Comparison of ENCODE assay signal across 9 mouse cellular contexts in the genomic region with DNA sequence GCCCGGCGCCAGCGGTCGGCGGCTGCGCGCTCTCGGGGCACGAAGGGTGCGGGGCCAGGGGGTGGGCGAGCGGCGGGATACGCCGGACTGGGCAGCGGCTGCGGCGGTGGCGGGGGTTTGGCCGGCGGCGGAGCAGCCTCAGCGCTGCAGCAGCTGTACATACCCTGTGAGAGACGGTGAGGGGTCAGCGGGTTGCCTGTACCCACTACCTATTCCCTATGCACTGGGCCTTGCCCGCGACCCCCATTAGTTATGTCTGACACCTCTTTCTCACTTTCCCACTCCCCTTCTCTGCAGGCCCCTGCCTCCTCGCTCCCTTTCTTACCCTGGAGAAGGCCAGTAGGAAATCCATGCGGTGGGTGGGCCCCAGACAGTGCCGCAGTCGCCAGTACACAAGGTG. TPM values are rescaled to one million over a fixed set of nuclear protein-coding genes. Genes with fewer than 3 reads are reported as not detected.
DNase-seq lines count a peak whose midpoint lies in the region; ATAC-seq and TF ChIP-seq lines count a peak whose summit lies in the region.
"Had no signal": no experiment of that assay in that cellular context is flagged by ENCODE, and none has a peak within 500 bp of the region (broad histone marks: within the 10 kb centered on the region; RNA-seq: fewer than 3 reads in every experiment).

No protein-coding gene starts in this region.

- H3K9ac ChIP-seq in heart, embryonic 12.5 days, result peak overlapping the region; percentile 35; the same call in 1 of the 2 replicates
- H3K9ac ChIP-seq in hindbrain, embryonic 14.5 days, result peak overlapping the region; percentile 34; the same call in 1 of the 2 replicates
- peak overlapping the region; percentile 32; the same call in 1 of the 2 replicates for H3K9ac ChIP-seq in midbrain, embryonic 13.5 days (replicated peaks)

- ATAC-seq in heart, embryonic 12.5 days (ENCODE audit: insufficient number of reproducible peaks, low FRiP score), result no peak
- ATAC-seq in G1E (ENCODE audit: extremely low read depth, insufficient number of reproducible peaks, low FRiP score, poor library complexity, severe bottlenecking), result no peak
- no peak for ATAC-seq in hindbrain, embryonic 14.5 days (ENCODE audit: low FRiP score)
- ATAC-seq in midbrain, embryonic 13.5 days, result no peak

- 2% methylated on average over 26 of the region's 31 CpGs for WGBS in heart, embryonic 12.5 days
- 4% methylated on average over 13 of the region's 31 CpGs for WGBS in hindbrain, embryonic 14.5 days
- WGBS in midbrain, embryonic 13.5 days, result 3% methylated on average over 31 of the region's 31 CpGs

- no peak overlapping the region for H3K27ac ChIP-seq in heart, embryonic 12.5 days (ENCODE audit: poor library complexity, severe bottlenecking)
- H3K27ac ChIP-seq in hindbrain, embryonic 14.5 days, result no peak overlapping the region
- H3K27ac ChIP-seq in midbrain, embryonic 13.5 days, result no peak overlapping the region
- H3K27ac ChIP-seq: macrophage had no signal

- H3K4me3 ChIP-seq in heart, embryonic 12.5 days, result peak overlapping the region; percentile 52
- peak overlapping the region; percentile 13; the same call in 1 of the 2 replicates for H3K4me3 ChIP-seq in G1E (ENCODE audit: low read depth, low read length)
- peak overlapping the region; percentile 32 for H3K4me3 ChIP-seq in hindbrain, embryonic 14.5 days (replicated peaks; ENCODE audit: low read length)
- H3K4me3 ChIP-seq in midbrain, embryonic 13.5 days (replicated peaks), result peak overlapping the region; percentile 31

- H3K9me3 ChIP-seq in heart, embryonic 12.5 days (replicated peaks), result peaks cover 7% of the 10 kb centered on the region; the same call in 1 of the 2 replicates
- H3K9me3 ChIP-seq in G1E (replicated peaks), result peaks cover 27% of the 10 kb centered on the region
- no peaks in the 10 kb centered on the region for H3K9me3 ChIP-seq in hindbrain, embryonic 14.5 days (ENCODE audit: control insufficient read depth, low read length)
- H3K9me3 ChIP-seq in midbrain, embryonic 13.5 days, result no peaks in the 10 kb centered on the region

- TF ChIP-seq CTCF in G1E (IDR thresholded peaks at IDR 0.05; ENCODE audit: low read depth, low read length), result no peak

- peaks cover 22% of the 10 kb centered on the region for H3K4me1 ChIP-seq in heart, embryonic 12.5 days (replicated peaks)
- H3K4me1 ChIP-seq in G1E (ENCODE audit: insufficient read depth, low read depth, low read length), result peaks cover 25% of the 10 kb centered on the region
- H3K4me1 ChIP-seq in hindbrain, embryonic 14.5 days (replicated peaks; ENCODE audit: control insufficient read depth, insufficient read depth, low read length), result peaks cover 18% of the 10 kb centered on the region
- peaks cover 35% of the 10 kb centered on the region for H3K4me1 ChIP-seq in midbrain, embryonic 13.5 days (replicated peaks)

- intact Hi-C loops in heart, postnatal 25 days (cut with DNase I), result no loop called here

- H3K36me3 ChIP-seq in heart, embryonic 12.5 days, result peaks cover 4% of the 10 kb centered on the region; the same call in 1 of the 2 replicates
- peaks cover 12% of the 10 kb centered on the region for H3K36me3 ChIP-seq in G1E (replicated peaks)
- H3K36me3 ChIP-seq in hindbrain, embryonic 14.5 days (replicated peaks; ENCODE audit: control insufficient read depth, insufficient read depth), result peaks cover 11% of the 10 kb centered on the region
- H3K36me3 ChIP-seq in midbrain, embryonic 13.5 days, result peaks cover 6% of the 10 kb centered on the region; the same call in 1 of the 2 replicates

- peak overlapping the region; percentile 69 for H3K4me2 ChIP-seq in heart, embryonic 12.5 days
- H3K4me2 ChIP-seq in hindbrain, embryonic 14.5 days (replicated peaks), result peak overlapping the region; percentile 41
- H3K4me2 ChIP-seq in midbrain, embryonic 13.5 days (replicated peaks), result peak overlapping the region; percentile 49

- peaks cover 61% of the 10 kb centered on the region for H3K27me3 ChIP-seq in heart, embryonic 12.5 days (replicated peaks)
- H3K27me3 ChIP-seq in G1E (ENCODE audit: insufficient read depth, low read length), result peaks cover 2% of the 10 kb centered on the region; the same call in 1 of the 2 replicates
- peaks cover 51% of the 10 kb centered on the region for H3K27me3 ChIP-seq in hindbrain, embryonic 14.5 days (ENCODE audit: control insufficient read depth, insufficient read depth, low read length)
- H3K27me3 ChIP-seq in midbrain, embryonic 13.5 days, result peaks cover 64% of the 10 kb centered on the region

- DNase-seq in heart, postnatal 25 days (ENCODE audit: low spot score), result no peak
- no peak for DNase-seq in G1E (ENCODE audit: low spot score)
- no peak for DNase-seq in hindbrain, embryonic 14.5 days (ENCODE audit: low spot score)
- DNase-seq in urinary bladder, postnatal 10 days (ENCODE audit: low spot score), result no peak
- DNase-seq in testis, postnatal 14 days (ENCODE audit: low spot score), result no peak
- no peak for DNase-seq in adrenal gland, adult 18-20 months (ENCODE audit: low spot score in 2 of 2)

RNA-seq across cellular contexts. Expression of a gene that starts 3.2 kb away (rescaled TPM):
- 43.9 and 46.6 TPM in 2 replicates for polyA plus RNA-seq in heart, embryonic 12.5 days (2016; fragmentation: Nextera tagmentation; extraction: Ambion mirVana)
- 10 to 100 TPM in 1 of 2 experiments, 1 to 10 TPM in 1; 10.0 to 11.2 TPM for total RNA-seq in heart, postnatal 25 days (2021)
- total RNA-seq in G1E (2014; fragmentation: Nextera tagmentation) (10.2 and 16.9 TPM in 2 replicates), G1E (2017) (20.6 and 21.9 TPM in 2 replicates)
- 62.9 and 72.8 TPM in 2 replicates for polyA plus RNA-seq in G1E (2012)
- 37.6 and 42.6 TPM in 2 replicates for polyA plus RNA-seq in hindbrain, embryonic 14.5 days (2014; fragmentation: Nextera tagmentation; extraction: Ambion mirVana)
- polyA plus RNA-seq in midbrain, embryonic 13.5 days (2015; fragmentation: Nextera tagmentation; extraction: Ambion mirVana), result 39.9 and 41.7 TPM in 2 replicates
- total RNA-seq in adrenal gland, adult 18-20 months (2021), result 10 to 100 TPM; 33.0 to 36.0 TPM

RNA-seq across cellular contexts. Expression of a gene that starts 9.3 kb away (rescaled TPM):
- 0.63 and 0.70 TPM in 2 replicates for polyA plus RNA-seq in heart, embryonic 12.5 days (2016; fragmentation: Nextera tagmentation; extraction: Ambion mirVana)
- total RNA-seq in heart, postnatal 25 days (2021), result under 1 TPM; 0.55 to 0.70 TPM
- total RNA-seq in G1E (2014; fragmentation: Nextera tagmentation), result 0.30 TPM in 1 of 2 replicates, not detected in the other
- total RNA-seq in G1E (2017), result 0.23 and 0.33 TPM in 2 replicates
- 0.39 and 0.57 TPM in 2 replicates for polyA plus RNA-seq in G1E (2012)
- polyA plus RNA-seq in hindbrain, embryonic 14.5 days (2014; fragmentation: Nextera tagmentation; extraction: Ambion mirVana), result 1.3 TPM in 2 replicates
- 0.62 and 0.73 TPM in 2 replicates for polyA plus RNA-seq in midbrain, embryonic 13.5 days (2015; fragmentation: Nextera tagmentation; extraction: Ambion mirVana)
- total RNA-seq in adrenal gland, adult 18-20 months (2021), result under 1 TPM; 0.19 to 0.20 TPM
- polyA plus RNA-seq: macrophage had no signal

RNA-seq across cellular contexts. Expression of a gene that starts 19.5 kb away (rescaled TPM):
- polyA plus RNA-seq in heart, embryonic 12.5 days (2016; fragmentation: Nextera tagmentation; extraction: Ambion mirVana), result 108 and 115 TPM in 2 replicates
- 10 to 100 TPM; 63.2 to 65.5 TPM for total RNA-seq in heart, postnatal 25 days (2021)
- 14.5 and 18.5 TPM in 2 replicates for total RNA-seq in G1E (2014; fragmentation: Nextera tagmentation)
- 40.9 and 47.6 TPM in 2 replicates for total RNA-seq in G1E (2017)
- polyA plus RNA-seq in G1E (2012), result 85.5 and 121 TPM in 2 replicates
- polyA plus RNA-seq in hindbrain, embryonic 14.5 days (2014; fragmentation: Nextera tagmentation; extraction: Ambion mirVana), result 237 and 242 TPM in 2 replicates
- 362 and 363 TPM in 2 replicates for polyA plus RNA-seq in midbrain, embryonic 13.5 days (2015; fragmentation: Nextera tagmentation; extraction: Ambion mirVana)
- 100 to 1,000 TPM in 1 of 2 experiments, 10 to 100 TPM in 1; 92.9 to 117 TPM for total RNA-seq in adrenal gland, adult 18-20 months (2021)

RNA-seq across cellular contexts. Expression of a gene that starts 38.6 kb away (rescaled TPM):
- polyA plus RNA-seq in heart, embryonic 12.5 days (2016; fragmentation: Nextera tagmentation; extraction: Ambion mirVana), result 53.4 and 55.5 TPM in 2 replicates
- total RNA-seq in heart, postnatal 25 days (2021), result 100 to 1,000 TPM in 1 of 2 experiments, 10 to 100 TPM in 1; 97.5 to 114 TPM
- 125 and 135 TPM in 2 replicates for total RNA-seq in G1E (2014; fragmentation: Nextera tagmentation)
- 54.8 and 55.2 TPM in 2 replicates for total RNA-seq in G1E (2017)
- 209 and 350 TPM in 2 replicates for polyA plus RNA-seq in G1E (2012)
- polyA plus RNA-seq in hindbrain, embryonic 14.5 days (2014; fragmentation: Nextera tagmentation; extraction: Ambion mirVana), result 90.3 and 96.6 TPM in 2 replicates
- 36.1 and 44.8 TPM in 2 replicates for polyA plus RNA-seq in midbrain, embryonic 13.5 days (2015; fragmentation: Nextera tagmentation; extraction: Ambion mirVana)
- 100 to 1,000 TPM; 125 to 140 TPM for total RNA-seq in adrenal gland, adult 18-20 months (2021)

RNA-seq across cellular contexts. Expression of a gene that starts 44.3 kb away (rescaled TPM):
- polyA plus RNA-seq in heart, embryonic 12.5 days (2016; fragmentation: Nextera tagmentation; extraction: Ambion mirVana), result 0.37 and 0.42 TPM in 2 replicates
- under 1 TPM; 0.36 to 0.49 TPM for total RNA-seq in heart, postnatal 25 days (2021)
- total RNA-seq in G1E (2014; fragmentation: Nextera tagmentation) (not detected in 2 replicates), G1E (2017) (under 0.01 and 0.11 TPM in 2 replicates)
- polyA plus RNA-seq in G1E (2012), result 0.01 TPM in 2 replicates
- polyA plus RNA-seq in hindbrain, embryonic 14.5 days (2014; fragmentation: Nextera tagmentation; extraction: Ambion mirVana), result 4.3 and 4.4 TPM in 2 replicates
- 1.2 and 1.3 TPM in 2 replicates for polyA plus RNA-seq in midbrain, embryonic 13.5 days (2015; fragmentation: Nextera tagmentation; extraction: Ambion mirVana)
- under 1 TPM; 0.66 to 0.67 TPM for total RNA-seq in adrenal gland, adult 18-20 months (2021)
- polyA plus RNA-seq: macrophage had no signal
